Mouse (Mus musculus) small intestine, adult 2 months (tissue): ENCODE results near the gene Erp27. TPM values are rescaled to one million over a fixed set of nuclear protein-coding genes. Genes with fewer than 3 reads are reported as not detected.

Source experiments
- H3K27ac ChIP-seq: fragments of 200-500 bp; 2 replicates; pipeline ENCODE4 v1.5.1; 2012; ENCODE audit warnings: low read depth, low read length, control low read depth, inconsistent platforms; ENCODE audit not compliant: insufficient read depth
- H3K27me3 ChIP-seq: fragments of 200-500 bp; 2 replicates; pipeline ENCODE4 v1.6.1; 2012; ENCODE audit warnings: mild to moderate bottlenecking, moderate library complexity, low read length, inconsistent platforms; ENCODE audit not compliant: control insufficient read depth, insufficient read depth
- H3K36me3 ChIP-seq: fragments of 200-500 bp; 2 replicates; pipeline ENCODE4 v1.6.1; 2012; ENCODE audit warnings: mild to moderate bottlenecking, low read length, control low read depth, inconsistent platforms; ENCODE audit not compliant: control insufficient read depth, insufficient read depth
- H3K4me1 ChIP-seq: fragments of 200-500 bp; 2 replicates; pipeline ENCODE4 v1.6.1; 2012; ENCODE audit warnings: low read length, inconsistent platforms, mixed read lengths; ENCODE audit not compliant: control insufficient read depth, insufficient read depth, insufficient read length
- H3K4me3 ChIP-seq: fragments of 200-500 bp; 2 replicates; pipeline ENCODE4 v1.5.1; 2012; ENCODE audit warnings: low read depth, mild to moderate bottlenecking, control low read depth, inconsistent platforms, low read length, moderate library complexity
- CTCF ChIP-seq: fragments of 200-500 bp; IDR thresholded peaks from 2 replicates; pipeline ENCODE4 v1.5.1; 2012; ENCODE audit warnings: low read depth, mild to moderate bottlenecking, control low read depth, inconsistent platforms, low read length, moderate library complexity, mixed read lengths; ENCODE audit not compliant: insufficient replicate concordance, insufficient read length; ENCODE audit errors: extremely low read depth
- POLR2A ChIP-seq: fragments of 200-500 bp; IDR thresholded peaks from 2 replicates; pipeline ENCODE4 v1.6.1; 2012; ENCODE audit warnings: low read depth, mild to moderate bottlenecking, control low read depth, inconsistent platforms, low read length, moderate library complexity
- WGBS: fragments of 180-500 bp; shearing (Covaris S2); methylation state at CpG from one replicate; pipeline ENCODE4 v1.1.7; 2018; 5-methylcytosine and 5-hydroxymethylcytosine counted together
- polyA plus RNA-seq: library from polyadenylated mRNA; depleted of rRNA; stranded (reverse); fragments of >200 nt; gene quantifications from 2 replicates; pipeline ENCODE4 v1.2.3, GENCODE M21; 2012

The Erp27 gene
- polyA plus RNA-seq, 1 experiment = 0.28 TPM

- Histone ChIP-seq H3K4me3 (no peak overlapping the region), H3K4me1 (no peaks in the 10 kb centered on the region), H3K36me3 (no peaks in the 10 kb centered on the region), H3K27ac (no peak overlapping the region), H3K27me3 (no peaks in the 10 kb centered on the region)
- WGBS = 72% methylated on average over 7 of the region's 7 CpGs
- TF ChIP-seq POLR2A = no peak
- TF ChIP-seq CTCF = no peak
These were observed 35.1 kb upstream of the Erp27 start for GRCm38 (mm10) chr6:136957062-136957461.

- no peaks in the 10 kb centered on the region for H3K27me3 ChIP-seq
- no peak overlapping the region for H3K27ac ChIP-seq
- no peak for TF ChIP-seq CTCF
- TF ChIP-seq POLR2A = no peak
- H3K4me3 ChIP-seq = no peak overlapping the region
- no peaks in the 10 kb centered on the region for H3K4me1 ChIP-seq
- no peaks in the 10 kb centered on the region for H3K36me3 ChIP-seq
- 70% methylated on average over 3 of the region's 3 CpGs for WGBS
These were observed 33.3 kb upstream of the Erp27 start for GRCm38 (mm10) chr6:136955240-136955639.

- no peak overlapping the region for H3K27ac ChIP-seq
- H3K27me3 ChIP-seq = no peaks in the 10 kb centered on the region
- no peak overlapping the region for H3K4me3 ChIP-seq
- TF ChIP-seq CTCF (no peak), POLR2A (no peak)
- H3K4me1 ChIP-seq = no peaks in the 10 kb centered on the region
- no peaks in the 10 kb centered on the region for H3K36me3 ChIP-seq
- whole genome bisulfite sequencing = 78% methylated on average over 8 of the region's 8 CpGs
These were observed 32.7 kb upstream of the Erp27 start for GRCm38 (mm10) chr6:136954715-136955114.

GRCm38 (mm10) chr6:136954192-136954591 lies 32.2 kb upstream of the Erp27 start:
- no peaks in the 10 kb centered on the region for H3K36me3 ChIP-seq
- no peak overlapping the region for H3K27ac ChIP-seq
- WGBS = 80% methylated on average over 6 of the region's 6 CpGs

GRCm38 (mm10) chr6:136952930-136953329 lies 30.9 kb upstream of the Erp27 start:
- Histone ChIP-seq H3K4me1 (no peaks in the 10 kb centered on the region), H3K27ac (no peak overlapping the region), H3K27me3 (no peaks in the 10 kb centered on the region), H3K36me3 (no peaks in the 10 kb centered on the region), H3K4me3 (no peak overlapping the region)
- TF ChIP-seq POLR2A = no peak
- TF ChIP-seq CTCF = no peak
- 54% methylated on average over 9 of the region's 9 CpGs for WGBS

More at GRCm38 (mm10) chr6:136954192-136954591, 32.2 kb upstream of the Erp27 start:
- Histone ChIP-seq H3K4me1 (no peaks in the 10 kb centered on the region), H3K4me3 (no peak overlapping the region), H3K27me3 (no peaks in the 10 kb centered on the region)
- TF ChIP-seq CTCF (no peak), POLR2A (no peak)

GRCm38 (mm10) chr6:136950171-136950570 lies 28.2 kb upstream of the Erp27 start:
- H3K4me1 ChIP-seq = no peaks in the 10 kb centered on the region
- H3K36me3 ChIP-seq = no peaks in the 10 kb centered on the region
- WGBS = 90% methylated on average over 2 of the region's 2 CpGs
- TF ChIP-seq CTCF (no peak), POLR2A (no peak)
- no peaks in the 10 kb centered on the region for H3K27me3 ChIP-seq
- H3K4me3 ChIP-seq = no peak overlapping the region
- H3K27ac ChIP-seq = no peak overlapping the region

GRCm38 (mm10) chr6:136947716-136948115 lies 25.7 kb upstream of the Erp27 start:
- no peaks in the 10 kb centered on the region for H3K27me3 ChIP-seq
- H3K4me3 ChIP-seq = no peak overlapping the region
- WGBS = 77% methylated on average over 4 of the region's 4 CpGs
- no peak overlapping the region for H3K27ac ChIP-seq
- H3K36me3 ChIP-seq = no peaks in the 10 kb centered on the region
- TF ChIP-seq CTCF (no peak), POLR2A (no peak)
- H3K4me1 ChIP-seq = no peaks in the 10 kb centered on the region

- TF ChIP-seq CTCF (no peak), POLR2A (no peak)
- H3K27ac ChIP-seq = no peak overlapping the region
- H3K27me3 ChIP-seq = no peaks in the 10 kb centered on the region
- H3K36me3 ChIP-seq = no peaks in the 10 kb centered on the region
- H3K4me3 ChIP-seq = no peak overlapping the region
- no peaks in the 10 kb centered on the region for H3K4me1 ChIP-seq
- WGBS = 45% methylated on average over 9 of the region's 9 CpGs
These were observed 25.0 kb upstream of the Erp27 start for GRCm38 (mm10) chr6:136946943-136947342.
